Mouse (Mus musculus) R1 (cell line): Measurements from ENCODE around the gene Mfn2.

Experiments used
- DNase-seq: peaks from one replicate; pipeline ENCODE4 v3.0.0-alpha.2; 2018; ENCODE audit warnings: low read depth, low spot score

The Mfn2 gene

DNA sequence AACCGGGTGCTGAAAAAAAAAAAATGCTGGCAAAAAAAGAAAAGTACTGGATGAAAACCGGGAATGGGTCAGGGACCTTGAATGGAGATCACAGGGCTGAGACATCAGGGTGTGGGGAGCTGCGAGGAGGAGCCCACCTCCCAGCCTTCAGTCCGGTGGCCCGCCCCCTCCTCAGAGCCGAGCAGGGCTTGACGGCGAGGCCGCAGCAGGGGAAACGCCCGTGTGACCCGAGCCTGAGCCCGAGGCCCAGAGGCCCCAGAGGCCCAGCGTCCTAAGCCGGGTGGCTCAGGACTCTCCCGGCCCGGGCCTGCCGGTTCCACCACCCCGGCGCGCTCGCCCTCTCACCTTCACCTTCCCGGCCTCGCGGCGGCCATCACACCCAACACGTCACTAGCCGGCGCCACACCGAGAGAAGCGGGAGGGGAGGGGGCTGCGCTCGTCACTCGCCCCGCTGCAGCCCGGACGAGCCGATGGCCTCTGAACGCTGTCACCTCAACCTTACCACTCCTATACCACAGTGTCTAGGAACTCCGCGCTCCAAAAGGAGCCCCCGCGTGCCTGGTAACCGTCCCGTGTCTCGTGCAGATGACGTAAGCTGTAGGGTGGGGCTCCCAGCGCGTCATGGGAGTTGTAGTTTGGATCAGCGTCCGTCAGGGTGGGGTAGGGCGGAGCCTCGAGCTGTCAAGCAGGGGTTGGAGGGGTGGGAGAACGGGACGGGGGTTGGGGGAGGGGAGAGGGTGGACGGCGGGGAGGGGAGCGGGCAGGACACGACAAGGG is at the start of gene Mfn2:
Gene Mfn2, minus strand, starts transcription at position 392 of the 777 bp plus-strand sequence.
- peak; percentile 94 for DNase-seq

DNA sequence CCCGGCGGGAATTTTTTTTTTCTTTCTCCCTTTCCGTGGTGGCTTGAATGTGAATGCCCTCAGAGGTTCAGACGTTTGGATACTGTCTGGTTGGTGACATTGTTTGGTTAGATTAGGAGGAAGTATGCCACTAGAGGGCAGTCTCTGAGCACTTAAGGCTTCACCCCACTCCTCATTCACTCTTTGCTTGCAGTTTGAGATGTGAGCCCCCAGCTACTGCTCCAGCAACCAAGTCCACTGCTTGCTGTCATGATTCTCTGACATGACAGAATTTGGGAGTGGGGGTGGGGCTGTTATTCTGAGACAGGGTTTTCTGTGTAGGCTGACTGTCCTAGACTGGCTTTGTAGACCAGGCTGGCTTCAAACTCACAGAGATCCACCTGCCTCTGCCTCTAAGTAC is 49.1 kb upstream of the Mfn2 start:
- peak; percentile 77 for DNase-seq

DNA sequence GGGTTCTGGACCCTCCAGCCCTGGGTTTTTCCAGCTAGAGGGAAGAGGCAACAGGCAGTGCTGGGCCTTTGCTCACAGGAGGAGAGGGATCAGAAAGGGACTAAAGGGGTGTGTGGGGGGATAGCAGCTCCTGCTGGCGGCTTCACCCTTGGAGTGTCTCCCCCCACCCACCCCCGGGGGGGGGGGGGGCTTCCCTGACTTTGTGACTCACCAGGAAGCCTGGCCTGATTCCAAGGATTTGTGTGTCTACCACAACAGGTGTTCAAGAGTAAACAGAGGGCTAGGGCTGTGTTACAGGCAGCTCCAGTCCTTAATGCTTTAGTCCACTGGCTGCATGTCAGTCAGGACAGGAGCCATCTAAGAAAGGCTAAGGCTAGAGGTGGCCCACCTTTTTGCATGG is 43.0 kb upstream of the Mfn2 start:
- DNase-seq: no peak

DNA sequence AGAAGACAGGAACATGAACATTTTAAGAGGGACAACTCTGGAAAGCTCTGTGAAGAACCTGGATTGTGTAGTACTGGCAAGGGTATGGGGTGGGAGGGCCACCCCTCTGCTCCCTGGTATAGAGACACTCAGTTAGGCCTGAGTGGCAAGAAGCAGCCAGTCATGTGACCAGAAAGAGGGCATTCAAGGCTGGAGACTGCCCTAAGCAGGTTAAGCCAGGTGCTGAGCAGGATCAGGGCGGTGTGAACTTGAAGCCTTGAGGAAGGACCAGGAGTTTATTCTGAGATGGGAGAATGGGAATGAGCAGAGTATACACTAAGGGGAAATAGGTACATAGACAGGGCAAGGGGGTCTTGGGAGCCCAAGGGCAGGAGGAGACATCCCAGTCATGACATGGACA is 38.5 kb upstream of the Mfn2 start:
- DNase-seq: no peak

DNA sequence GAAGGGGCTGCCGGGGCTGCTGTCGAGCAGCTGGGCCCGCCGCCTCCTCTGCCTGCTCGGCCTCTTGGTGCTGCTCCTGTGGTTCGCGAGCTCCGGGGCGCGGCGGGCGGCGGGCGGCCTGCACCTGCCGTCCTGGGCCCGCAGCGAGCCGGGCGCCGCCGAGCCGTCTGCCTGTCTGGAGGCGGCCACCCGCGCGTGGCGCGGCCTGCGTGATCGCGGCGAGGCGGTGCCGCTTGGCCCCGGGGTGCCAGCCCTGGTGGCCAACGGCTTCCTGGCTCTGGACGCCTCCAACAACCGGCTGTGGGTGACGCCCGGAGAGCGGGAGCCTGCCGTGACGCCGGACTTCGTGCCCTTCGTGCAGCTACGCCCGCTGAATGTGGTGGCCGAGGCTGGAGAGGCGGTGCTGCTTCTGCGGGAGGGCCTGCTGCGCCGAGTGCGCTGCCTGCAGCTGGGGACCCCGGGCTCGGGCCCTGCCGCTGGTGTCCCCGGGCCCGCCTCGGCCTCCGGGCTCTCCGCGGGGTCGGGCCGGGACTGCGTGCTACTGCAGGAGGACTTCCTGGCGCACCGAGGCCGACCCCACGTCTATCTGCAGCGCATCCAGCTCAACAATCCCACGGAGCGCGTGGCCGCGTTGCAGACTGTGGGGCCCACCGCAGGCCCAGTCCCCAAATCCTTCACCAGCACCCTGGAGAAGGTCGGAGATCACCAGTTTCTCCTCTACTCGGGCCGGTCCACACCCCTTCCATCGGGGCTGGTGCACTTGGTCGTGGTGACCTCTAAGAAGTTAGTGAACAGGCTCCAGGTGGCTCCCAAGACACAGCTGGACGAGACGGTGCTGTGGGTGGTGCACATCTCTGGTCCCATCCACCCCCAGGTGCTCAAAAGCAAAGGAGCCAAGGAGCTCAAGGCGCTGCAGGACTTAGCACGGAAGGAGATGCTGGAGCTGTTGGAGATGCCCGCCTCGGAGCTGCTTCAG is 36.8 kb upstream of the Mfn2 start:
- DNase-seq: peak; percentile 52

DNA sequence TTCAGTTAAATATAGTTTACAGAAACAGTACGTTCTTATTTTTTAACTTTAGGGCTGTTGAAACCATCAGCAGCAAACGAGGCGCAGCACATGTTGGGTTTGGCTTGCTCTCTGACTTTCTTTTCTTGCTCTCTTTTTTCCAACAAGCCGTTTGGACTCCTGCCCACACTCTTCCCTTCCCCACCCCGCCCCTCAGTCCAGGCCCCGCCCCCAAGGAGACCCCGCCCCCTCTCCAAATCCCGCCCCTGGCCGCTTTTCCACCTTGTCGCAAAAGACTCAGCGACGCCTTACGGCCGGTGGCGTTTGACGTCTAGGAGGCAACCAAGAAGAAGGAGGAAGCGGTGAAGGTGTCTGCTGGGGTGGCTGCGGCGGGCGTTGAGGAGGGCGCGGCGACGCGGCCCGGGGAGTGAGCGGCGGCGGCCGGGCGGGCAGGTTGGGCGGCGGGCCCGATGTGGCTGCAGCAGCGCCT is 36.1 kb upstream of the Mfn2 start, which contains the start of gene 2510039O18Rik:
Gene 2510039O18Rik, plus strand, starts transcription at position 320 of the 469 bp plus-strand sequence.
- DNase-seq: peak; percentile 93

DNA sequence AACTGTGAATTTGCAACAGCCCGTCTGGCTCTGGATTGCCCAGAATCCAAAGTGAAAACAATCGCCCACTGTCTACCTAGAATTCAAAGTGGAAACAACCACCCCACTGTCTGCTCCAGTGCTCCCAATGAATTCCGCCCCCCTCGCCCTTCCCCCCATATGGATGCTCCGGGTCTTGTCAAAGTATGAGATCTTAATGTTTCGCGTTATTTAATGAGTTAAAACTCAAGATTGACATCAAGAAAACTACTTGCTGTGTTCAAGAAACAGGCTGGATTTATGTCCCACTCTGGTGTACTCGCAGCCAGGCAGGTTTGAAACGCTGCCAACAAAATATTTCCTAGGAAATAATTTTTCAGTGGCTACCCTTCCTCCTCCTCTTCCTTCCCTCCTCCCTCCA is 35.6 kb upstream of the Mfn2 start:
- DNase-seq: no peak

DNA sequence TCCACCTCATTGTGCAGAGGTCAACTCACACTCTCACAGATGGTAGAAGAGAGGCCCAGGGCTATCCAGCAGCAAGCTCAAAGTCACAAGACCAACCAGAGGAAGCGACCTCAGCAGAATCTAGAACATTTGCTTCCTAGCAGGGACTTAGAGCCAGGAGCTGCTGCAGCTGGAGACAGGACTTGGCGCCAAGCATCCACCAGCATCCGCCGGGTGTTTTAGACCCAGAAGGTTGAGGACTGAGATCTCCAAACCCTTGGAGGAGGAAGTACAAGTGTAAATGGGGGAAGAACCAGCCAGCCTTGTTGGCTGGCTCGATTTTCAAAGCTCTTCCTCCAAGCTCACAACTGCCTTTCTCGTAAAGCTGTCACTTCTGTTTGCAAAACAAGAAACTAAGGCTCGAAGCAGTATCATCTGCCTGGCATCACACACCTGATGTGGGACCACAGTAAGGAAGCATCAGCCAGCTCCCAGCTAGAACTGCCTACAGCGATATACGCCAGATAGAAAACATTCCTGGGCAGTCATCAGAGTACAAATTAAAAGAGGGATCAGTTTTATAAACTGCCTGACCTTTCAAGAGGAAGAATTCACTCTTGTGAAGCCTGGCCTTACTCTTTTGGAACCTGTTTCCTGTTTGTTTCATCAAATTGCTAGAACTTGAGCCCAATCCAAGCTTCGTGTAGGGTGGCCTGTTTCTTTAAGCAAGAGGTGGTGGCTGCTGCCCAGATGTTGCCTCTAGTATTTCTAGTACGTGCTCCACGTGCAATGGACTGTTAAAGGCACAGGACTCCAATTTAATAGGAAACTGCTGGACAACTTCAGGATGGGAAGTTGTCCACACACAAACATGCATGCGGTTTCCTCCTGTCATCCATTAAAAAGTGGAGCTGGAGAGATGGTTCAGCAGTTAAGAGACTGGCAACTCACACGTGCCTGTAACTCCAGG is 33.9 kb upstream of the Mfn2 start:
- no peak for DNase-seq

DNA sequence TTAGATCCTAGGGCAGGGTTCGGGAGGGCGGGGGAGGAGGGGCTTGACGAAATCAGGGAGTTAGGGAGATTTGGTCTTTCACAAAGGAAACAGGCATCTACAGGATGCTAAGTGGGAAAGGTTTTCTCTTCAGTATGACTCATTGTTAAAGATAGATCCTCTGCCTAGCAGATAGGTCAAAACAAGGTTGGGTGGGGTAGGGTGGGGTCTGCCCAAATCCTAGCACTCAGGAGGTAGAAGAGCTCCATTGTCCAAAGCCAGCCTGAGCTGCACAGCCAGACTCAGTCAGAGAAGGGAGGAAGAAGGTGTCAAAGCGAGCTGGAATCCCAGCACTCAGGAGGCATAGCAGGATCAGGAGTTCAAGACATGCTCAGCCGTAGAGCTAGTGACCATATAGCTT is 33.0 kb upstream of the Mfn2 start:
- peak; percentile 89 for DNase-seq

DNA sequence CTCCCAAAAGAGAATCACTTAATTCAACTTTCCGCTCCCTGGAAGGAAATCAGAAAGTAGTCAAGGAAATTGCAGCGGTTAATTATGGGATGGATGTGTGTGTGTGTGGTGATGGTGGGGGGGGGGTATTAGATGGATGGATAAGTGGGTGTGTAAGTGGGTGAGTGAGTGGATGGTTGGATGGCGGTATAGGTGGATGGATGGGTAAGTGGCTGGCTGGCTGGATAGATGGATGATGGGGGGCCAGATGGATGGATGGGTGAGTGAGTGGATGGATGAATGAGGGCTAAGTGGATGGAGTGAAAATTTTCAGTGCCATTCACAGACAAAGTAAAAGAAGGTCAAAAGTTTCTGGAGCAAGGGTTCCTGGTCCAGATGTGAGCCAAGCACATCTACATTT is 32.5 kb upstream of the Mfn2 start:
- DNase-seq: no peak

DNA sequence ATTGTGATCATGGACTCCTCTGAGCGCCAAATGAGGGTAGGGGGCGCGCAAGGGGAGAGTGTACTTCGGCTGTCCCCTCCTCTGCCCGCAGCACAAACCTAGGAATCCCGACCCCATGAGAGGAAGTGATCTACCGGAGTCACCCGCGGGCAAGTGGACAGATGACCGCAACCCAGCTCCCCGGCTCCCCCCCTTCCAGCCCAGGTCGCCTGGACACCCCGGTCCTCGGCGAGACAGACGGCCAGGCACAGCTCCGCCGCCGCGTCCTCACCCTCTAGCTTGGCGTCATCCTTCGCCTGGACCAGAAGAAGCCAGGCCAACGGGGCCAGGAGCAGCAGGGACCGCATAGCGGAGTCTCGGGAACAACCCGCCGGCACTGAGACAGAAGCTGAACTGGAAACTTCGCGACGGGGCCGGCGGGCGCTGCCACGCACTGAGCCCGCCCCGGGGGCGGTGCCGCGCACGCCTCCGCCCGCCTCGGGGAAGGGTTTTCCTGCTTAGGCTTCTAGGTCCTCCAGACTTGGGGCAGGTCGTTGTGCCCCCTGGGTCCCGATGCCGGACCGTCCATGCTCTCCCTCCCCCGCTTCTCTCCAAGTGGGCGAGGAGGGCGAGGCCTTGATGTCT is 31.9 kb upstream of the Mfn2 start, which contains the start of gene Plod1:
Gene Plod1, minus strand, starts transcription at position 437 of the 624 bp plus-strand sequence.
- peak; percentile 69 for DNase-seq

DNA sequence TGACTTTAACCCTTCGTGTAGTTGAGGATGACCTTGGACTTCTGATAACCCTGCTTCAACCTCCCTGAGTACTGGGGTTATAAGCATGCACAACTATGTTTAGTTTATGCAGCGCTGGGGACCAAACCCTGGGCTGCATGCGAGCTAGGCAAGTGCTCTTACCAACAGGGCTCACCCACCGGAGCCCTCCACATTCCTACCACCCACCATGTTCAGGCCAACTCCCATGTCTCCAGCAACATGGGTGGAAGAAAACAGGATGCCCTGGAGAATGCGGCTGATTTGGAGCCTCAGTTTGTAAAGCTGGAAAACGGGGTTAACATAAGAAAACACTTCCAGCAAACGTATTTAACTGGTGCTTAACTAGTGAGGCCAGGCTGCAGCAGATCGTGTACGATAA is 31.4 kb upstream of the Mfn2 start:
- peak; percentile 58 for DNase-seq

DNA sequence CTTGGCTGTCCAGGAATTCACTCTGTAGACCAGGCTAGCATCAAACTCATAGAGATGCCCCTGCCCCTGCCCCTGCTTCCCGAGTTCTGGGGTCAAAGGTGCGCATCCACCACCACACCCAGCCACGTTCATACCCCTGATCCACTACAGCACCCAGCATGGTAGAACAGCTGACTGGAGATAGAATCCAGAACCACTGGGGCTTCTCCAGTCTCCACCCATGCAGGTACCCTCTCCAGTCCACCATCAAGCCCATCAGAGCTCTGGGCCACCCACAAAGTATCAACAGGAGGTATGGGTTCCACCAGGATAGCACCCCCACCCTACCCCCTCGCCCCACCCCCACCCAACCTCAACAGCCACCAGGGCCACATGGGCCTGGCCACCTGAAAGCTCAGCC is 30.1 kb upstream of the Mfn2 start:
- DNase-seq: no peak

DNA sequence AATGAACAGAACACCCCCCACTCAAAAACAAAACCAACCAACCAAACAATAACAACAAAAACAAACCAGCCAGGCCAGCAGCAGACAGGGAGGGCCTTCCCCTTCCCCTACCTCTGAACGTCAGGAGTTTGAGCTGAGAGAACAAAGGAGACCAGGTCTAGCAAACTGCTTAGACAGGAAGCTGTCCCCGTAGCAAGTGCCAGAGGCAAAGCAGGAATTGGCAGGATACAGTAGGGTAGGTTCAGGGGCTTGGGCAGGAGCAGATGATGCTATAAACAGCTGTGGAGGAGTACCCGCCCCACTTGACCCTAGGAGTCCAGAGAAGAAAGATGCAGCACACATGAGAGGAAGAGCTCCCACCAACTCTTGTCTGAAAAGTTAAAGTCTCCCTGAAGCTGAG is 29.6 kb upstream of the Mfn2 start:
- DNase-seq: no peak

DNA sequence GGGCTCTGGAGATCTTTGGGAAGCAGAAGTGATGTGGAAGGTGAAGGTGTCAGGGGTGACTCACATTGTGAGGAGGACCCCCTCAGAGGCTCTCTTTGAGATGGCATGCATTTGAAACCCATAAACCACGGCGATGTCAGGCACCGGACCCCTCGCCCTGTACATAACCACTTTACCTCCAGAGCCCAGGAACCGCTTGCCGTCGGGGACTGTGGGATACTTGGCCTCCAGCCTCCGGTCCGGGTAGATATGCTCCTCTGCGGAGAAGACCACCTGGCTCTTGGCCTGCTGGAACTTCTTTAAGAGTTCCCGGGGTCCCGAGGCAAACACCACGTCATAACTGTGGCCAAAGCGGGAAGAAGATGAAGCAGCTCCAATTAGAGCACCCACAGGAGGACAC is 26.4 kb upstream of the Mfn2 start:
- no peak for DNase-seq

DNA sequence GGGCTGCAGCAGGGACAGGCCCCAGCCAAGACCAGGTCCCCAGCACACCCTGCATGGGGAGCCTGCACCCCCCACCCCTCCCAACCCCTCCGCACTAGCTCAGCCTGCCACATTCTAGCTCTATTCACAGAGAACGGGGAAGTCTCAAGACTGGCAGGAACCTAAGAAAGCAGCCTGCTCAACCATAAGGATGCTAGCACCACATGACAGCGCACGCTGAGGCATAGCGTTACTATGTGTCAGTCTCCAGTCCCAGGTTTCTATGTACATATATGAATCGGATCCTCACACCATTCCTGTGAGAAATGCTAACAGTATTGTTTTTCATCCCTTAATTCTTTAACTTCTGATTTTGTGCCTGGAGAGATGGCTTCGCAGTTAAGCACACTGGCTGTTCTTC is 24.0 kb upstream of the Mfn2 start:
- no peak for DNase-seq

DNA sequence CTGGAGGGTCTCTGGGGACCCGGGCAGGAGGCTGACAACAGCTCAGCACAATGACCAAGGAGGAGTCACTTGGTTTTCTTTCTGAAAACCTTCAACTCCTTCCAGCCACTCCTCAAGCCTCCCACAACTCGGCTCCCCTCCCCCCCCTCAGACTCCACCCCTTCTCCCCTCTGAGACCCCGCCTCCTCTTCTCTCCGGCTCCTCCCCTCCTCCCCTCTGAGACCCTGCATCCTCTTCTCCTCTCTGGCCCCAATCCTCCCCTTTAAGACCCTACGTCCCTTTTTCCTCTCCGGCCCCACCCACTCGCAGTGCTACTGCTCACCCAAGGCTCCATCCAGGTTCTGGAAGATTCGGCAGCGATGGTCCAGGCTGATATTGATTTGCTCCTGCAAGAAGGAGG is 23.6 kb upstream of the Mfn2 start:
- no peak for DNase-seq

DNA sequence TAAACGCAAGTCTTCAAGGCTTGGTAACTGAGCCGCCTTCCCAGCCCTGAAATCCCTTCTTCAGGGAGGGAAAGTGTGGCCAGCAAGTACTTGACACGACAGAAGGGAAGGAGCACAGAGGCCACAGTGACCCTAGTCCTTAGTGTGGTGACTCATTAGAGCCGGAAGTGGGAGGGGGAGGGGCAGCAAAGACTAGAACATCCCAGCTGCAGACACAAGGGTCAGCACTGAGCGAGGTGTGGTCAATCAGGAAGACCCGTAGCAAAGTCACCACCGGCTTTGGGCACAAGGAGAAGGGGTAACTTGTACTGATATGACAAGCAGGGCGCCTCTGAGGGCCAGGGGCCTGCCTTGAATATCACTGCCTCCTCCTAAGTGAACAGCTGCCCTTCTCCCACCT is 23.2 kb upstream of the Mfn2 start:
- DNase-seq: no peak

DNA sequence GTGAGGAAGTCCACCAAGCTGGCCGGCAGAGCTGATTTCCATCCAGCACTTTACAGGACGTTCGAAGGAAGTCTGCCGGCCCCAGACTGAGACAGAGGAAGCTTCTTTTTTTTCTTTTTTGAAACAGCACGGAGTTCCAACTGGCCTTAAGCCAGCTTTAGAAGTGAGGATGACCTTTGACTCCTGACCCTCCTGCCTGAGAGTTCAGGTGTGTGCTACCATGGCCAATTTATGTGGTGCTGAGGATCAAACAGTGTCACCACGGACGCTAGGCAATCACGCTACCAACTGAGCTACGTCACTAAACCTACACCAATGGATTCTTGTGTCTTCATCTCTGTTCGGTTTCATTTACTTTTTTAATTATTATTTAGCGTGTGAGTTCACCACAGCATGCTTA is 17.8 kb upstream of the Mfn2 start:
- DNase-seq: no peak

DNA sequence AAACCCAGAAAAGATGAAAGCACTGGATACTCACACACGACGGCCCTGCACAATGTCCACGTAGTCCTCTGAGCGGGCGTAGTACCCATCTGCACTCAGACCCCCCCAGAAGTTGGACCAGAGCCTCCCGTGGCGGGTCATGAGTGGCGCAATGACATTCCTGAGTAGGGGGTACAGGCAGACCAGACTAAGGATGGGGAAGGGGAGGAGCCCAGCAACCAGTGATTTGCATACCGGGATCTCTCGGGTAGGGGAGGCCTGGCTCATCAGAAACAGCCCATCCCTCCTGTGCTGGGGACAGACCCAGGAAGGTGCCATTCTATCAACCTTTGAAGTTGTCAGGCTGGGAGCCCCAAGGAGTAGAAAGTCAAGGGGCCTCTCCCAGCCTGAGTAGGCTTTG is 16.5 kb upstream of the Mfn2 start:
- no peak for DNase-seq
